Mouse (Mus musculus): ENCODE data around the gene Ank2.

Ank2 gene

GRCm38 (mm10) chr3:127498742-127499400 lies at the start of gene Ank2:
Ank2 (minus strand) TSS chr3:127499350.
- DNase-seq (ENCODE audit: low read depth, low spot score): peak; percentile 19

DNA sequence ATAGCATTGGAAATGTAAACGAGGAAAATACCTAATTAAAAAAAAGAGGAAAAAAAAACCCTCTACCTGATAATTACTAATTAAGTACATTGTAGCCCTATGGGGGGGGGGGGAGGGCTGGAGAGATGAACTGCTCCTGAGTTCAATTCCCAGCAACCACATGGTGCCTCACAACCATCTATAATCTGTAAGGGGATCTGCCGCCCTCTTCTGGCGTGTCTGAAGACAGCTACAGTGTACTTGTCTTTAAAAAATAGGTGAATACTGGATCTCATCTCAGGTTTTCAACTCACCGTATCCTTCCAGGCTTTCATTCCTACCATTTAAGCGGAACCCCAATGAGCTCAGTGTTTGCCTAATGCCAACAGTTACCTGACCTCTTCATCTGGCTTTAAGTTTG lies 48.7 kb upstream of the Ank2 start:
- DNase-seq (ENCODE audit: low read depth, low spot score): peak; percentile 48

- peak; percentile 93 for DNase-seq (ENCODE audit: low read depth, low spot score)
These were observed 45.5 kb upstream of the Ank2 start for GRCm38 (mm10) chr3:127544610-127545121.

DNA sequence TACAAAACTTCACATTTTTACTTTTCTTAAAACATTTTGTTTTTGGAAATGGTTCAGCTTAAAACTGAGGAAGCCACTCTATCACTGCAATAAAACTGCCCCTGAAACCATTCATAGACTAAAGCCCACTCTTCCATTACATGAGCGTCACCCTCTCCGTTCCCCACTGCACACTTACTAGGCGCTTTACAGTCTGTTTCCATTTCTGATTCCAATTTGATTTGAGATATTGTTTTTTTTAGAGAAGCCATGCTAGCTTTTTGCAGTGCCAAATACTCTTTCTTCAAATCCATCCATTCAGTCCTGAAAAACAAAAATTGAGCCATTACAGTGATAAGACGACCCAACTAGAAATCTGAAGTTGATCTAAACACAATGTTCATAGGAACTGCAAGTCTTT lies 44.8 kb upstream of the Ank2 start:
- DNase-seq (ENCODE audit: low read depth, low spot score): no peak

- DNase-seq (ENCODE audit: low read depth, low spot score): no peak
These were observed 40.0 kb upstream of the Ank2 start for GRCm38 (mm10) chr3:127539193-127539592.

GRCm38 (mm10) chr3:127530293-127530692 lies 31.1 kb upstream of the Ank2 start:
- DNase-seq (ENCODE audit: low read depth, low spot score): peak; percentile 55

GRCm38 (mm10) chr3:127529824-127530223 lies 30.7 kb upstream of the Ank2 start:
- no peak for DNase-seq (ENCODE audit: low read depth, low spot score)

DNA sequence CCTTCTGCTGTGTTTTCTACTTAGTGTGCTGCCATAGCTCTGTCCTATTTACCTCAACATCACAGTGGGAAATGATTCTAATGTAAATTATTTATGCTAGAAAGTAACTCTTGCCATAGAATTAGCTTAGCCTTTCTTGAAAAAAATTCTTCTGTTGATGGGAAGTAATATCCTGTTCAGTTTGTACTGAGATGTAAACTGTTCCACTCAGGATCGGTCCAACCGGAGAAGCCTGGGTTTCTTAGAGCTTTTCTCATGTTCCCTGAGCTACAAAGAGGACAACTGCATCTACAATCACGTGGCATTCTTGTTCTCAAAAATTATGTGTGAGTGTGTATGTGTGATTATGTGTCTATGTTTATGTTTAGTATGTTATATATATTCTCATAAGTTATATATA lies 30.1 kb upstream of the Ank2 start:
- no peak for DNase-seq (ENCODE audit: low read depth, low spot score)

DNA sequence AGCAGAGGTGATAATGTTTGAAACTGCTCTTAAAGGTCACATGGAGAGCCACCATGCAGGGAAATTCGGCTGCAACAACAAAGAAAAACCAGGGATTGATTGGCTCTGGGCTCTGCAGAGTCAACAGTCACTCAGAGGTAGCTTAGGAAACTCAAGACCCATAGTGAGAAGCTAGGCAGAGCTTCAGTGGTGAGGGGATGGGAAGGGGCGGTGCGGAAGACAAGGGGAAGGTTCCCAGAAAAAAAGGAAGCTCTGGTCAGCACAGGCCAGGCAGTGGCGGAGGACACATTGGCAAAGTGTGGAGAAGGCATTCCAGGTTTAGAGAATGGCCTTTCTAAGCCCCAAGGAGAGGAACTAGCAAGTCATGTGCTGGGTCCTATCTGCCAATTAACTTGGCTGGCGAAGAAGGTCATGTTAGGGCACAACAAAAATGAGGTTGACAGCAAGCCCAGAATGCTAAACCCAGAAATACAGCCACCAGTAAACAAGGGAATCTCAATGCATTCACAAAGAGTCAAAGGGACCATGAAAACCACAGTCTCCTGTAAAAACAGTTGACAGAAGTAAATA lies 28.4 kb upstream of the Ank2 start:
- DNase-seq (ENCODE audit: low read depth, low spot score): no peak

DNA sequence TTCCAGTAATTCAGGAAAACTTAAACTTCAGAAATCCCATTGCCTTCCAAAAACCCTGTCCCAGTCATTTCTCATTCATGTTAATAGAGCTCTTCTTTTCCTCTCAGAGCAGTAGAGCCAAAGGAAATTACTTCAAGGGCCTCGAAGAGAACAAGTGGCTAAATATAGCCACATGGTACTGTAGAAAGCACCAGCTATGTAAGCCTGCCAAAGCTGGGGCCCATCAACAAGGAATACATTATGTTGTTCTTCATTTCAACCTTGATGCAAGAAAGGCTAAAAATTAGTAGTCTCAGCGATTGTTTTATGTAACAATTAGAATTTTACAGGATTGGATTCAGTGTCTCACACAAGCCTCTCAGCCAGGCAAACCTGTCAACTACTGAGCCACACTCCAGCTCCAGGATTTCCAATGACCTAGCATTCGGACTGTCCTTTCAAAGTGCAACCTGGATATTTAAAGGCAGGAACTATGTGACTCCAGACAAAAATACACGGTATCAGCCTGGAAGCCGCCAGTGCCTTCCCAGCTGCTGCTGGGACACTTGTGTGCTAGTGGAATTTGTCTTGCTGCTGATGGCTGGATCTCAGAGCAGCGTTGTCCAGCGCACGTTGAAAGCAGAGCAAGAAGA lies 26.2 kb upstream of the Ank2 start:
- DNase-seq (ENCODE audit: low read depth, low spot score): no peak

GRCm38 (mm10) chr3:127521156-127521555 lies 22.0 kb upstream of the Ank2 start:
- no peak for DNase-seq (ENCODE audit: low read depth, low spot score)

DNA sequence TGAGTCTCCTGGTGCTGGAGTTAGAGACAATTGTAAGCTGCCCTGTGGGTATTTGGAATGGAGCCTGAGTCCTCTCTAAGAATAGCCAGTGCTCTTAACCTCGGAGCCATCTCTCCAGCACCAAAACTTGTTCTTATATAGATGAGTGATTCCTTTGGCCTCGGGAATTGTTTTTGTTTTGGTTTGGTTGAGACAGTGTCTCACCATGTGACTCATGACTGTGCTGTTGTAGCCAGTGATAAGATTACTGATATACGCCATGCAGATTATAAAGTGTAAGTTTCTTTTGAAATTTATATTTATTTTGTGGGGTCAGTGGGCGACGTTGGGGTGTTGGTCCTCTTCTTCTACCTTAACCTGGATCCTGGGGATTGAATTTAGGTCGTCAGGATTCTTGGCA lies 21.1 kb upstream of the Ank2 start:
- DNase-seq (ENCODE audit: low read depth, low spot score): no peak

GRCm38 (mm10) chr3:127515251-127515650 lies 16.1 kb upstream of the Ank2 start:
- DNase-seq (ENCODE audit: low read depth, low spot score): no peak

DNA sequence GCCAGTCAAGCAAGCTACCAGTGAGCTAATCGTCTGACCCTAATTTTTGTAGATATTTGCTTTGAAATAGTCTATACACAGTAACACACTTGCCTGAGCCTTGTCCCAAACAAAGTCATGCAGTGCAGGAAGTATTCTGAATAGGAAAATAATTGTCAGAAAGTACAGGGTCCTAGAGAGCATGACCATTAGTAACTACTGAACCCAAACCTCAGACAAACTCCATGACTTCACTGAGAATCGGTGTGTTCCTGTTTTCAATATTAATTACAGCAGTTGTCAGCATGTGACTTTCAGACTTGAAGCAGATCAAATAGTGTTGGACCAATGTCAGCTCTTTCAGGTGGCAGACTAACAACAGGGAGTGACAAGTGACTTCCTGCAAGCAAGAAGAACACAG lies 14.5 kb upstream of the Ank2 start:
- DNase-seq (ENCODE audit: low read depth, low spot score): no peak

DNA sequence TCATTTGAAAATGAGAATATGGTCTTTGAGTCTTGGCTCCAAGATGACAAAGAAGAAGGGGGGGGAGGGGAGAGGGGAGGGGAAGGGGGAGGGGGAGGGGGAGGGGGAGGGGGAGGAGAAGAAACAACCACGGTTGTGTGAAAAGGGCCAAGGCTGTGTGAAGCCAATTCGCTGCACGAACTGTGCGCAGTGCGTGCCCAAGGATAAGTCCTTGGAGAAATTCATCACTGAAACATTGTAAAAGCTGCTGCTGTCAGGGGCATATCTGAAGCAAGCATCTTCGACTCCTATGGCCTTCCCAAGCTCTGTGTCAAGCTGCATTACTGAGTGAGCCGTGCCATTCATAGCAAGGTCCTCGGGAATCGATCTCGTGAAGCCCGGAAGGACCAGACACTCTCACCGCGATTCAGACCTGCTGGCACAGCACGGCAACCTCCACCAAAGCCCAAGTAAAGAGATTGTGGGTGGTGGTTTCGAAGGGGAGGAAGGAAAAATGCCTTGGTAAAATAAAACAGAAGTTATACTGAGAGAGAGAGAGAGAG lies 13.7 kb upstream of the Ank2 start:
- DNase-seq (ENCODE audit: low read depth, low spot score): no peak

DNA sequence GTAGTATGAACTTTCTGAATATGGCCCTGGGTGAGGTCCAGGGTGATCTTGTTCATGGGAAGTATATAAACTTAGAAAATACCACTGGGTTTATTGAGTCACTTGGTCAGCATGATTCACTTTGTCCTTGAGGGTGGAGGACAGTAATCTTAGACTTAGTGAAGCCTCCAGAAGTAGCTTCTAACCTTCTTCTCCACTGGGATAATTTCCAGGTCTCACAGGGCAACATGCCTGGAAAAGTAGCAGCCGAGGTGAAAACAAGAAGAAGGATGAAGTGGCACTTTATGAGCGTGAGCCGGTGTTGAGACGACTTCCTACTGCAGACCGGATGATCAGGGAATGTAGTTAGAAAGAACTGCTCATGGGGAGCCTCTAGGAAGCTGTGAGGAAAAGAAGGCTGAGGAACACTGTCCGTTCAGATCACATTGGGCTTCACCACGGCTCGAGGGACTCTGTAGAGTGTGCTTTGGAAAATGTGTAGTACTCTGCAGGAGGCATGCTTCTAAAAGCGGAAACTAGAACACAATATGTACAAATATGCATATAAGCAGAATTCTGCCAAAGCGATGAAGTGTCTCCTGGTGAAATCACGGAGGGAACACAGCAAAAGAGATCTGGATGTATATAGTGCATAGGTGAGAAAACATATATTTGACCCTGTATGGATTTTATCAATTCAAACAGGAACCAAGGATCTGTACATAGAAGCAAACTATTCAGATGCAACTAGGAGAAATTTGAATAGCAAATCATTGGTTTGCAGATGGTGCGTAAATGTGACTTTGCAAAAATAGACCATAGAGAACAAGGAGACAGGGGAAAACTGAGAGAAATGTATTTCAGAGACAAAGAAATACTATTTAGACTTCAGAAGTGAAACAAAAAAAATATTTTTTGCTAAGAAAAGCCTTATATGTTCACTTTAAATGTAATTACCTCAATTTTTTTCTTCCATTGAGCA lies 12.9 kb upstream of the Ank2 start:
- DNase-seq (ENCODE audit: low read depth, low spot score): no peak

DNA sequence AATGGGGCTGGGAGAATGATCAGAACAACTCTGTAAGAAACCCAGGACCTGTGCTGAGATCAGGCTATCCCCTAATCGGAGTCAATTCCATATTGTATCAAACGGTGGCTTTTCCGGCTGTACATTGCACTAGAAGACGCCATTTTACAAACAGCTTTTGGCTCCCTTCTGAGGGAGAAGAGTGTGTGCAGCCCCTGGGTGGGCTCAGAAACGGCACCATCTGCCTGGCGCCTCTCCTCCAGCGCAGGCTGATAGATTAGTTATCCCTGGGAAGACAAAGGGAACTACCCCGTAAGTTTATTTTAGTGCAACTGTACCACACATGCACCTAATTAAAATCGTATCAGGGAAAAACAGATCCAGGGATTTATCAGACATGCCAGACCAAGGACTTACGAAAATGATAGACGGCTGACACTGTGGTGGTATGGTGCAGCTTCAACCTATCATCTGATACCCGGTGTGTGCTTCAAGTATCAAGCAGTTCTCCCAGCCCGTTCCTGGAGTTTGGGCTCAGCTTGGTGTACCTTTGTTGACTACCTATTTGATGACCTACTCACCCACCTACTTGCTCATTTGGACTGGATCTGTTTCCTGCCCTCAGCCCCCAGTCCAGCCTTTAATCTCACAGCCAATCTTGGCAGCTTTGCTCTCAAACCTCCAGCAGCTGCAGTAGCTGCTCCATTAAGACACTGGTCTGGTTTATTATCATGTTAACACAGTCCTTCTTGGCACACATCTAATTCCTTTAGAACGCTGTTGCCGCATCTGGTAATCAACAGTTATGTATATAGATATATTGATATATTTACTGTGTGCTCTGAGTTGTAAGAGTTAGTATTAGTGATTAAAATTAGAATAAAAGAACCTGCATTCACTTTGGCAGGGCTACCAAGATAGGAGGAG lies 9.0 kb upstream of the Ank2 start:
- no peak for DNase-seq (ENCODE audit: low read depth, low spot score)

- DNase-seq (ENCODE audit: low read depth, low spot score): peak; percentile 44
These were observed 881 bp downstream of the Ank2 start for GRCm38 (mm10) chr3:127498197-127498741.

GRCm38 (mm10) chr3:127492663-127493062 lies 6.5 kb downstream of the Ank2 start:
- DNase-seq (ENCODE audit: low read depth, low spot score): no peak

GRCm38 (mm10) chr3:127487302-127487701 lies 11.8 kb downstream of the Ank2 start:
- DNase-seq (ENCODE audit: low read depth, low spot score): no peak

Measured in ES-CJ7 (cell line).